12 mouse cellular contexts compared by ENCODE assay signal in the genomic region with DNA sequence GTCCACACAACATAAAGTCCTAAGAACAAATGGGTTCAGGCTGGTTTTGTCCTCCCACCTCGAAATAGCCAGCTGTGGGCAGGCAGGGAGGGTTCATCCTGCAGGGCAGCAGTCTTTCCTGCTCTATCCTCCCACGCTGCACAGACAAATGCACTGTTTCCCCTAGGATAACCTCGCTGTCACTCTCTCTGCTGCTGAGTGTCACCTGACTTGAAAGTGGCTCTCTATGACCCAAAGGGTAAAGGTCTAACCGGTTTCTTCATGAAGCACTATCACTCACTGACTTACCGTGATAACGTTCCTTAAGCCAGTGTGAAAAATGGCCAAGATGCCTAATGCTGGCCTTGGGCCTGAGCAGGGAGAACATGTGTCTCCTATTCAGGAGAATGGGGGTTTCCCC.
"Had no signal": no experiment of that assay in that cellular context is flagged by ENCODE, and none has a peak within 500 bp of the region (broad histone marks: within the 10 kb centered on the region; RNA-seq: fewer than 3 reads in every experiment).

No protein-coding gene starts in this region.

- H3K4me1 ChIP-seq: limb, embryonic 10.5 days; midbrain, embryonic 10.5 days; neural tube, embryonic 15.5 days had no signal

- H3K27ac ChIP-seq: kidney, embryonic 15.5 days; left cerebral cortex, adult 2 months; limb, embryonic 10.5 days; midbrain, embryonic 10.5 days; neural tube, embryonic 15.5 days had no signal

- H3K4me3 ChIP-seq: kidney, embryonic 15.5 days; left cerebral cortex, adult 2 months; limb, embryonic 10.5 days; midbrain, embryonic 10.5 days; myocyte; neural tube, embryonic 15.5 days had no signal

- H3K36me3 ChIP-seq: kidney, embryonic 15.5 days; limb, embryonic 10.5 days; midbrain, embryonic 10.5 days; neural tube, embryonic 15.5 days had no signal

- H3K9me3 ChIP-seq: kidney, embryonic 15.5 days; limb, embryonic 10.5 days; midbrain, embryonic 10.5 days; neural tube, embryonic 15.5 days had no signal

- H3K4me2 ChIP-seq: kidney, embryonic 15.5 days; neural tube, embryonic 15.5 days had no signal

- H3K27me3 ChIP-seq: kidney, embryonic 15.5 days; neural tube, embryonic 15.5 days had no signal

- H3K9ac ChIP-seq: kidney, embryonic 15.5 days; neural tube, embryonic 15.5 days had no signal

- DNase-seq: kidney, adult 2 months; kidney, postnatal 25 days; lung, adult 18-20 months; midbrain, embryonic 14.5 days; thymus, adult 18-20 months; thymus, postnatal 14 days had no signal
